Mouse (Mus musculus): ENCODE results near the gene Nbl1. TPM values are rescaled to one million over a fixed set of nuclear protein-coding genes. Genes with fewer than 3 reads are reported as not detected.

Gene Nbl1
- total RNA-seq, 2 experiments from 2014 or later = 73.0 to 76.2 TPM

GRCm38 (mm10) chr4:139035799-139036198 lies 57.0 kb downstream of the Nbl1 start:
- no peak for DNase-seq (ENCODE audit: low spot score in 2 of 2)
- intact Hi-C loops (cut with DNase I) = loop anchor here (2.0 kb wide), 1 partner anchor 39 kb away; the partner anchor contains the start of gene Htr6

DNA sequence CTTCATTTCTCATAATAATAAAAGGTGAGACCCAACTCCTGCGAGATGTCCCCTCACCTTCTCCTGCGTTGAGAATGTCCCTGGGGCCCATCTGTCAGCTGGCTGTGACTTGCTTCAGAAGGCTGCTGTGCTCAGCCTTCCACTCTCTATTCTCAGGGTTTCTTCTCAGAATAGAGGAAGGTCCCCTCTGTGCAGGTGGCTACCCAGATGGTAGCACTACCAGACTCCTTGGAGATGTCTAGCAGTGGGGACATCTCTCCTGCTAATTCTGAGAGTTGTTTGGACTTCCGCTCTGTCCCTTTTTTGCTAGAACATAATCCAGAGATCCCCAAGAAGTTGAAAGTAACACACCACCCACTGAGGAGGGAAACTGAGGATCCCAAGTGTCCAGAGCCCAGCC lies 57.9 kb downstream of the Nbl1 start:
- no peak for DNase-seq (ENCODE audit: low spot score in 2 of 2)

DNA sequence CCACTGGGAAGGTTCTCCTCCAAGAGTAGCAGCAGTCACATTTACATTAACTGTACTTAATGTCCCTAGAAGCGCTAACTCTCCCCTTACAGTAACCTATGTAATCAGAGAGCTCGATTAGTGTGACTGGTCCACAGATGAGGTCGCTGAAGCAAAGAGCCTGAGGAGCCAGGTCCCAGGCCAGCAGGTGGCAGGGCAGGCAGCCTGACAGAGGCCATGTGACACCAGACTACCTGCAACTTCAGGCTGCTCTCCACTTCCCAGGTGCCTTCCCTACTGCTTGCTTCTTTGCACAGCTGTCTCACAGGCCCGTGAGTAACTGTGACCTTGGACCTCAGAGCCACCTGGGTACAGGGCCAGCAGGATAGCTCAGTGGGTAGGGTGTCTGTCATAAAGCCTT lies 58.3 kb downstream of the Nbl1 start:
- DNase-seq (ENCODE audit: low spot score in 2 of 2) = no peak
- intact Hi-C loops (cut with DNase I) = loop anchor here (2.0 kb wide), 1 partner anchor 40 kb away; the partner anchor contains the start of gene Htr6

More for the DNA sequence above, 57.9 kb downstream of the Nbl1 start:
- intact Hi-C loops (cut with DNase I) = loop anchor here (2.0 kb wide), 1 partner anchor 40 kb away; the partner anchor contains the start of gene Htr6

GRCm38 (mm10) chr4:139034010-139034367 lies 58.8 kb downstream of the Nbl1 start:
- intact Hi-C loops (cut with DNase I) = loop anchor here (2.0 kb wide), 1 partner anchor 41 kb away; the partner anchor contains the start of gene Htr6

GRCm38 (mm10) chr4:139033263-139034009 lies 59.4 kb downstream of the Nbl1 start:
- peak; percentile 59 to 61 for DNase-seq (ENCODE audit: low spot score in 2 of 2)
- intact Hi-C loops (cut with DNase I) = loop anchor here (2.0 kb wide), 1 partner anchor 41 kb away; the partner anchor contains the start of gene Htr6

More at GRCm38 (mm10) chr4:139034010-139034367, 58.8 kb downstream of the Nbl1 start:
- DNase-seq (ENCODE audit: low spot score in 2 of 2) = no peak

DNA sequence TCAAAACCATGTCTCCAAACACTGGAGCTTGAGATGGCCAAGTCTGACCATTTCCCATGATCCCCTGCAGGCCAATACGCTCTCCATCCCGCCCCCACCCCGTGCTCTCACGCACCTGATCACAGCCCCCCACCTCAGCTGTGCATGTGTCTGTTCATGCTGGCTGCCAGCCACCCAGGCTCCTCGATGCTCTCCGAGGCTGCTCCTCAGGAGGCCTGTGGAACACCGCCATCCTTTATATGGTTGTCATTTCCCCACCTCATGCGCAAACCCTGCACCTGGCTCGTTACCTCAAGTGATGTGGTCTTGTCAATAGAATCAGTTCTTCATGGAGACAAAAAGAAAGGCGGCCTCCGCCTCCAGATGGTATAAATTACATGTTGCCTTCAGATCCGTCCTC lies 60.3 kb downstream of the Nbl1 start:
- no peak for DNase-seq (ENCODE audit: low spot score in 2 of 2)
- intact Hi-C loops (cut with DNase I) = no loop called here

Other genes starting within 250 kb of the Nbl1 start
- gene Pla2g5, start 229.5 kb downstream of the Nbl1 start, total RNA-seq (2021) = 1 to 10 TPM; 2.6 to 6.2 TPM
- not detected for gene Gm13030, start 219.0 kb downstream of the Nbl1 start, total RNA-seq (2021)
- gene Pla2g2e, start 215.1 kb downstream of the Nbl1 start, total RNA-seq (2021) = not detected
- gene Otud3, start 179.0 kb downstream of the Nbl1 start, total RNA-seq (2021) = 10 to 100 TPM; 18.1 to 18.3 TPM
- gene Rnf186, start 125.9 kb downstream of the Nbl1 start, total RNA-seq (2021) = not detected
- gene Tmco4, start 120.1 kb downstream of the Nbl1 start, total RNA-seq (2021) = 1 to 10 TPM; 2.6 to 2.7 TPM
- 1 to 10 TPM; 6.6 to 8.5 TPM for gene Htr6, start 17.4 kb downstream of the Nbl1 start, total RNA-seq (2021)
- gene Minos1, start 38.1 kb upstream of the Nbl1 start, total RNA-seq (2021) = 100 to 1,000 TPM; 196 to 197 TPM
- gene Capzb, start 99.9 kb upstream of the Nbl1 start, total RNA-seq (2021) = 100 to 1,000 TPM; 343 to 354 TPM
- 10 to 100 TPM; 11.1 to 13.4 TPM for gene Pqlc2, start 217.7 kb upstream of the Nbl1 start, total RNA-seq (2021)
- gene Akr7a5, start 217.8 kb upstream of the Nbl1 start, total RNA-seq (2021) = 10 to 100 TPM; 24.9 to 32.3 TPM

Data from left cerebral cortex, postnatal 36 days (tissue).